Mouse (Mus musculus) midbrain, embryonic 13.5 days (tissue): ENCODE data around the gene Ccr10. TPM values are rescaled to one million over a fixed set of nuclear protein-coding genes. Genes with fewer than 3 reads are reported as not detected.
"Not testable (repeated sequence)": the region's sequence is repeated elsewhere in the genome, so short reads cannot be mapped to it uniquely, and the experiment has no call there.

Experiments used
- ATAC-seq: fragments of 200-750 bp; cut with Nextera tagmentation; 2 replicates; pipeline ENCODE4 v1.8.0; 2017; ENCODE audit warnings: mild to moderate bottlenecking, moderate TSS enrichment, moderate library complexity
- H3K27ac ChIP-seq: fragments of 300-500 bp; sonication (generic); 2 replicates; pipeline ENCODE4 v1.5.1; 2015; ENCODE audit warnings: inconsistent platforms, mild to moderate bottlenecking, moderate library complexity
- H3K27me3 ChIP-seq: fragments of 300-500 bp; sonication (generic); 2 replicates; pipeline ENCODE4 v1.6.1; 2015; ENCODE audit warnings: mild to moderate bottlenecking, inconsistent platforms
- H3K36me3 ChIP-seq: fragments of 300-500 bp; sonication (generic); 2 replicates; pipeline ENCODE4 v1.6.1; 2015; ENCODE audit warnings: mild to moderate bottlenecking, inconsistent platforms
- H3K4me1 ChIP-seq: fragments of 300-500 bp; sonication (generic); replicated peaks from 2 replicates; pipeline ENCODE4 v1.6.1; 2015; ENCODE audit warnings: inconsistent platforms
- H3K4me2 ChIP-seq: fragments of 300-500 bp; sonication (generic); replicated peaks from 2 replicates; pipeline ENCODE4 v1.6.1; 2015; ENCODE audit warnings: moderate library complexity, mild to moderate bottlenecking, inconsistent platforms
- H3K4me3 ChIP-seq: fragments of 300-500 bp; sonication (generic); replicated peaks from 2 replicates; pipeline ENCODE4 v1.5.1; 2015; ENCODE audit warnings: mild to moderate bottlenecking, inconsistent platforms
- H3K9ac ChIP-seq: fragments of 300-500 bp; sonication (generic); replicated peaks from 2 replicates; pipeline ENCODE4 v1.6.1; 2015; ENCODE audit warnings: mild to moderate bottlenecking, inconsistent platforms
- H3K9me3 ChIP-seq: fragments of 300-500 bp; sonication (generic); 2 replicates; pipeline ENCODE4 v1.6.1; 2016; ENCODE audit warnings: mild to moderate bottlenecking, inconsistent platforms
- WGBS: fragments of 180-500 bp; shearing (Covaris S2); methylation state at CpG from one replicate; pipeline ENCODE4 v1.1.7; 2015; 5-methylcytosine and 5-hydroxymethylcytosine counted together
- microRNA-seq: library from miRNA; unstranded; fragments of <30 nt; microRNA quantifications from one replicate; pipeline ENCODE4, GENCODE M21; 2016
- polyA plus RNA-seq: library from polyadenylated mRNA; unstranded; fragments of >200 nt; fragmentation: Nextera tagmentation; extraction: Ambion mirVana; gene quantifications from 2 replicates; pipeline ENCODE4 v1.2.1, GENCODE M21; 2015

Ccr10 gene
- polyA plus RNA-seq, 1 experiment from 2014 or later: 0.38 TPM

DNA sequence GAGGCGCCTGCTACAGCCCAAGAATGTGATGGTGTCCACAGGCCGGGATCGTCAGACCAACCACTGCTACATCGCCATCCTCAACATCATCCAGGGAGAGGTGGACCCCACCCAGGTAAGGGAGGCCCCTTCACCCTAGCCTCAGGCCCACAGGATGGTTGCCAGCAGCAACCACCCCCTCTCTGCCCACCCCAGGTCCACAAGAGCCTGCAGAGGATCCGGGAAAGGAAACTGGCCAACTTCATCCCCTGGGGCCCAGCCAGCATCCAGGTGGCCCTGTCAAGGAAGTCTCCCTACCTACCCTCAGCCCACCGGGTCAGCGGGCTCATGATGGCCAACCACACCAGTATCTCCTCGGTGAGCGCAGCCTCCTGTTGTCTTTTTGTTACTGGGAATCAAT lies 50.2 kb downstream of the Ccr10 start:
- H3K9ac ChIP-seq, H3K4me2 ChIP-seq, H3K4me3 ChIP-seq, H3K9me3 ChIP-seq, H3K27me3 ChIP-seq, ATAC-seq, H3K27ac ChIP-seq: not testable (repeated sequence)
- Histone ChIP-seq H3K36me3 (peaks cover 54% of the 10 kb centered on the region), H3K4me1 (peaks cover 13% of the 10 kb centered on the region)
- 100% methylated on average over 9 of the region's 9 CpGs for WGBS

DNA sequence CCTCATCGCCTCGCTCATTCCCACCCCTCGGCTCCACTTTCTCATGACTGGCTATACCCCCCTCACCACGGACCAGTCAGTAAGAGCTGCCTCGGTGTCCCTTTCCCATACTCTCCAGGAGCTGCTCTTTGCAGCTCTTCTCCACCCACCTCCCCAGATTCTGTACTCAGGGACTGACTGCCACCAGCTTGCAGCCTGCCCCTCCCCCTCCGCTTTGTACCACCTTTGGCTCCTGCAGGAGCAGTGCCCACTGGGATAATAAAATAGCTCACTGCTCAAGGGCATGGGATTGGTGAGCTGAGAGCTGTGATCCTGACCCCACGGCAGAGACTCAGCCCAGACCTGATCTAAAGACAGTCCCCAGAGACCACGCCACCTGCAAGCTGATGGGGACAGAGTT lies 50.7 kb downstream of the Ccr10 start:
- not testable (repeated sequence) for H3K27me3 ChIP-seq, ATAC-seq, H3K9me3 ChIP-seq, H3K4me3 ChIP-seq, H3K9ac ChIP-seq, H3K27ac ChIP-seq, H3K4me2 ChIP-seq
- Histone ChIP-seq H3K4me1 (peaks cover 13% of the 10 kb centered on the region), H3K36me3 (peaks cover 54% of the 10 kb centered on the region)
- 98% methylated on average over 8 of the region's 8 CpGs for WGBS

Small RNA genes within 50 kb of the gene (microRNA-seq; reads per million reads assigned to microRNA genes)
- gene Gm27626: not detected

Other genes with a start within 250 kb of the Ccr10 start
- gene Stat3, start 235.9 kb downstream of the Ccr10 start, polyA plus RNA-seq: 28.7 and 34.3 TPM in 2 replicates
- gene Cavin1, start 204.6 kb downstream of the Ccr10 start, polyA plus RNA-seq: 28.3 and 30.4 TPM in 2 replicates
- 87.6 and 90.8 TPM in 2 replicates for gene Atp6v0a1, start 166.0 kb downstream of the Ccr10 start, polyA plus RNA-seq
- 9.7 and 9.9 TPM in 2 replicates for gene Naglu, start 105.4 kb downstream of the Ccr10 start, polyA plus RNA-seq
- gene Hsd17b1, start 97.0 kb downstream of the Ccr10 start, polyA plus RNA-seq: 0.24 TPM in 1 of 2 replicates, not detected in the other
- 47.1 and 52.8 TPM in 2 replicates for gene Coasy, start 92.9 kb downstream of the Ccr10 start, polyA plus RNA-seq
- gene Mlx, start 88.2 kb downstream of the Ccr10 start, polyA plus RNA-seq: 85.9 and 90.9 TPM in 2 replicates
- gene Psmc3ip, start 80.0 kb downstream of the Ccr10 start, polyA plus RNA-seq: 27.9 and 30.8 TPM in 2 replicates
- 21.8 and 28.5 TPM in 2 replicates for gene Retreg3, start 55.5 kb downstream of the Ccr10 start, polyA plus RNA-seq
- gene Tubg1, start 55.5 kb downstream of the Ccr10 start, polyA plus RNA-seq: 89.4 and 91.0 TPM in 2 replicates
- 29.8 and 31.6 TPM in 2 replicates for gene Tubg2, start 19.5 kb downstream of the Ccr10 start, polyA plus RNA-seq
- 1.3 and 1.5 TPM in 2 replicates for gene Cntnap1, start 4.9 kb downstream of the Ccr10 start, polyA plus RNA-seq
- gene Plekhh3, start 4.1 kb downstream of the Ccr10 start, polyA plus RNA-seq: 7.3 and 8.1 TPM in 2 replicates
- 17.6 and 17.7 TPM in 2 replicates for gene Ezh1, start 51.0 kb upstream of the Ccr10 start, polyA plus RNA-seq
- 64.4 and 65.7 TPM in 2 replicates for gene Ramp2, start 70.6 kb upstream of the Ccr10 start, polyA plus RNA-seq
- 110 and 111 TPM in 2 replicates for gene Vps25, start 78.3 kb upstream of the Ccr10 start, polyA plus RNA-seq
- gene Wnk4, start 85.1 kb upstream of the Ccr10 start, polyA plus RNA-seq: 7.2 and 7.5 TPM in 2 replicates
- gene Cntd1, start 103.6 kb upstream of the Ccr10 start, polyA plus RNA-seq: 1.2 and 1.3 TPM in 2 replicates
- 210 and 213 TPM in 2 replicates for gene Coa3, start 103.7 kb upstream of the Ccr10 start, polyA plus RNA-seq
- 178 and 194 TPM in 2 replicates for gene Becn1, start 126.8 kb upstream of the Ccr10 start, polyA plus RNA-seq
- gene Psme3, start 140.8 kb upstream of the Ccr10 start, polyA plus RNA-seq: 126 and 134 TPM in 2 replicates
- 2.4 and 2.5 TPM in 2 replicates for gene Aoc2, start 149.6 kb upstream of the Ccr10 start, polyA plus RNA-seq
- gene Aoc3, start 155.2 kb upstream of the Ccr10 start, polyA plus RNA-seq: not detected in 2 replicates
- not detected in 2 replicates for gene G6pc, start 192.1 kb upstream of the Ccr10 start, polyA plus RNA-seq
- 94.8 and 101 TPM in 2 replicates for gene Aarsd1, start 242.2 kb upstream of the Ccr10 start, polyA plus RNA-seq
- 6.6 and 8.5 TPM in 2 replicates for gene Gm27029, start 249.4 kb upstream of the Ccr10 start, polyA plus RNA-seq
- gene Rundc1, start 249.6 kb upstream of the Ccr10 start, polyA plus RNA-seq: 26.2 and 26.4 TPM in 2 replicates
- gene Ptges3l, start 249.9 kb upstream of the Ccr10 start, polyA plus RNA-seq: 2.0 and 2.6 TPM in 2 replicates